Mouse (Mus musculus) stomach, embryonic 16.5 days (tissue): ENCODE data around the gene Cfap45. TPM values are rescaled to one million over a fixed set of nuclear protein-coding genes. Genes with fewer than 3 reads are reported as not detected.

Experiments used
- ATAC-seq: fragments of 200-750 bp; cut with Nextera tagmentation; 2 replicates; pipeline ENCODE4 v1.8.0; 2017; ENCODE audit warnings: moderate number of reproducible peaks, moderate TSS enrichment; ENCODE audit not compliant: insufficient read depth, low FRiP score
- H3K27ac ChIP-seq: fragments of 300-500 bp; sonication (generic); 2 replicates; pipeline ENCODE4 v1.5.1; 2014; ENCODE audit warnings: low read length
- H3K27me3 ChIP-seq: fragments of 300-500 bp; sonication (generic); 2 replicates; pipeline ENCODE4 v1.6.1; 2014; ENCODE audit warnings: low read length, control low read depth, mixed read lengths; ENCODE audit not compliant: control insufficient read depth, insufficient read depth
- H3K36me3 ChIP-seq: fragments of 300-500 bp; sonication (generic); 2 replicates; pipeline ENCODE4 v1.6.1; 2014; ENCODE audit warnings: low read length; ENCODE audit not compliant: control insufficient read depth, insufficient read depth
- H3K4me1 ChIP-seq: fragments of 300-500 bp; sonication (generic); 2 replicates; pipeline ENCODE4 v1.6.1; 2014; ENCODE audit warnings: low read length, control low read depth, mixed read lengths; ENCODE audit not compliant: control insufficient read depth, insufficient read depth
- H3K4me2 ChIP-seq: fragments of 300-500 bp; sonication (generic); 2 replicates; pipeline ENCODE4 v1.6.1; 2014; ENCODE audit warnings: low read depth, low read length, mixed read lengths
- H3K4me3 ChIP-seq: fragments of 300-500 bp; sonication (generic); replicated peaks from 2 replicates; pipeline ENCODE4 v1.5.1; 2014; ENCODE audit warnings: mild to moderate bottlenecking, low read length
- H3K9ac ChIP-seq: fragments of 300-500 bp; sonication (generic); 2 replicates; pipeline ENCODE4 v1.6.1; 2014; ENCODE audit warnings: low read length
- H3K9me3 ChIP-seq: fragments of 300-500 bp; sonication (generic); replicated peaks from 2 replicates; pipeline ENCODE4 v1.6.1; 2016; ENCODE audit warnings: low read length, control low read depth; ENCODE audit not compliant: control insufficient read depth
- WGBS: fragments of 180-500 bp; shearing (Covaris S2); extraction: QIAGEN DNeasy Blood & Tissue Kit; methylation state at CpG from one replicate; pipeline ENCODE4 v1.1.7; 2014; 5-methylcytosine and 5-hydroxymethylcytosine counted together
- polyA plus RNA-seq: library from polyadenylated mRNA; unstranded; fragments of >200 nt; fragmentation: Nextera tagmentation; extraction: Ambion mirVana; gene quantifications from 2 replicates; pipeline ENCODE4 v1.2.1, GENCODE M21; 2015

Gene Cfap45
- polyA plus RNA-seq, 1 experiment from 2014 or later = 2.6 TPM

DNA sequence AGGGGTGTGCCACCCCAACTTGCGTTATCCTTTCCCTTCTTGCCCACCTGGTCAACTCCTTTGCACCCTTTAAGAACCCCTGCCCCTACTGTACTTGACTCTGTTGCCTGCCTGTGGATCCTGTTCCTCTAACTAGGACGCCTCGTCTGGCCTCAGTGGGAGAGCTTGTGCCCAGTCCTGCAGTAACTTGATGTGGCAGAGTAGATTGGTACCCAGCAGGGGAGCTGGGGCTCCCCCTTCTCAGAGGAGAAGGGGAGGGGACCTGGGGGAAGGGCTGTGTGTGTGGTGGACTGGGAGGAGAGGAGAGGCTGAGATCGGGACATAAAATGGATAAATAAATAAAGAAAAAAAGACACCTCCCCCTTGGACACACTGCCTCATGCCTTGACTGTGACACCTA, 64.4 kb downstream of the Cfap45 start:
- H3K27me3 ChIP-seq = no peaks in the 10 kb centered on the region
- no peak overlapping the region for H3K9ac ChIP-seq
- no peak overlapping the region for H3K27ac ChIP-seq
- no peak for ATAC-seq
- H3K4me1 ChIP-seq = peaks cover 4% of the 10 kb centered on the region; the same call in 1 of the 2 replicates
- no peak overlapping the region for H3K4me3 ChIP-seq
- no peak overlapping the region for H3K4me2 ChIP-seq
- no peaks in the 10 kb centered on the region for H3K36me3 ChIP-seq
- 41% methylated on average over 4 of the region's 4 CpGs for WGBS
- H3K9me3 ChIP-seq = no peaks in the 10 kb centered on the region

DNA sequence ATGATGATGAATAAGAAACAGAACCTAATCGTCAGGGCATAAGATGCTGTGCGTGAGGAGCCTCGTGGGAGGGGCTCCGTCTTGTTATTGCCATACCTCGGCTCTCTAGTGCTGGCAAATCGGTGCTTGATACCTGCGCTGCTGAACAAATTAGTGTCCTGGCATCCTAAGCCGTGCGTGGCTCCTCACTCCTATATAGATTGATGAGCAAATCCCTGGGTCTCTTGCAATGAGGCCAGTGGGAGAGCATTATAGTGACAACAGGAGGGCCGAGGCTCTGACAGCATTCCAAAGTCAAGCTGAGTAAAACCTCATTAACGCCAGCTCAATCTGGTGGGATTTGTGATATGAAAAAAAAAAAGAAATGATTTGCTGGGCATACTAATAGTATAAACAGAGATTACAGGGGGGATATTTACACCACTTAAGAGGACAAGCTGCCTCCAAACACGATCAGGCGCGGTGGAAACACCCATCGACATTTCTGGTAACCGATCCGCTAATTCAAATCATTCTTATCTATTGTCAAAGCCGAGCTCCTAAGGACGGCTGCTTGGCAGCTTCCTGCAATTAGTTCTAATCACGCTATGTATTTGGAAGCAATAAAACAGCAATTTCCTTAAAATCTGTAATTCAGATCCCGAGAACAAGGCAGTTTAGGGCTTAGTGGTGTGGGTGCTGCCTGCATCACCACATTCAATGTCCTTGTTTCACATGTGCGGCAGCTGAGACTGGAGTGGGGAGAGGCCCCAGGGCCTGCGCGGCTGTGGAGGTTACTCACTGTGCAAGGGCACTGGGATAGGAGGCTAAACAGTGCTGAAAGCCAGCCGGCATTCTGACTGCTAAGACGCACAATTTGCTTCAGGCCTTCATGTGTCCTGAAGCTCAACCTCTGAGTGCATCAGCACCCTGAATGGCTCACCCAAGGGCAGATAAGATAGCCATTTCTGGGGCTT, 65.3 kb downstream of the Cfap45 start:
- Histone ChIP-seq H3K9me3 (no peaks in the 10 kb centered on the region), H3K27ac (no peak overlapping the region), H3K9ac (no peak overlapping the region), H3K27me3 (no peaks in the 10 kb centered on the region), H3K4me1 (peaks cover 4% of the 10 kb centered on the region; the same call in 1 of the 2 replicates), H3K4me3 (no peak overlapping the region), H3K4me2 (no peak overlapping the region), H3K36me3 (no peaks in the 10 kb centered on the region)
- 30% methylated on average over 26 of the region's 26 CpGs for WGBS
- no peak for ATAC-seq

DNA sequence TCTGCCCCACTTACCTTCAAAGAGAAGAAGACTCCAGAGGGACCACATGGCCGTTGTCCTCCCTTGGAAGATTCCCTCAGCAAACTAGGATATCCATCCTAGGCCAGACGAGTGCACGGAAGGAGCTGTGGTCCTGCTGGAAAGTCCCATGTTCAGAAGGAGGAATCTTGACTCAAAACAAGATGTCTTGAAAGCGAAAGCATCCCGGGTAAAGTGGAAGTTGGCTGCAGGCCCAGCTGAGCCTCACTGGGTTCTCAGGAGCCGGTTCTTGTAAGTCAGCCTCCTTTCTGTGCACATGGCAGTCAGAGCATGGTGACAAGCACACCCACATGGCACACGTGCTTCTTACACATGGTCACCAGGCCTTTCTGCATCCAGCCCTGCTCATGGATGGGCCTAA, 69.8 kb downstream of the Cfap45 start, which contains the start of gene Slamf8:
TSS of gene Slamf8 (minus strand) at position 184 of the 400 bp plus-strand sequence.
- 66% methylated on average over 7 of the region's 7 CpGs for WGBS

GRCm38 (mm10) chr1:172593321-172593720, 72.7 kb downstream of the Cfap45 start:
- Histone ChIP-seq H3K27me3 (no peaks in the 10 kb centered on the region), H3K4me3 (no peak overlapping the region), H3K4me2 (no peak overlapping the region), H3K9ac (no peak overlapping the region), H3K9me3 (no peaks in the 10 kb centered on the region), H3K4me1 (no peaks in the 10 kb centered on the region), H3K36me3 (no peaks in the 10 kb centered on the region), H3K27ac (no peak overlapping the region)
- ATAC-seq = no peak
- WGBS = 67% methylated on average over 3 of the region's 3 CpGs

More for the DNA sequence above, 69.8 kb downstream of the Cfap45 start, which contains the start of gene Slamf8:
- Histone ChIP-seq H3K27ac (no peak within 1 kb of the TSS), H3K36me3 (no peaks in the 10 kb centered on the region), H3K4me2 (no peak within 1 kb of the TSS), H3K9ac (no peak within 1 kb of the TSS), H3K27me3 (no peaks in the 10 kb centered on the region), H3K4me3 (no peak within 1 kb of the TSS), H3K9me3 (no peaks in the 10 kb centered on the region), H3K4me1 (peaks cover 1% of the 10 kb centered on the region; the same call in 1 of the 2 replicates)
- no peak for ATAC-seq

GRCm38 (mm10) chr1:172593956-172594355, 73.4 kb downstream of the Cfap45 start:
- Histone ChIP-seq H3K27ac (no peak overlapping the region), H3K9ac (no peak overlapping the region), H3K27me3 (no peaks in the 10 kb centered on the region), H3K9me3 (no peaks in the 10 kb centered on the region), H3K36me3 (no peaks in the 10 kb centered on the region), H3K4me1 (no peaks in the 10 kb centered on the region), H3K4me3 (no peak overlapping the region), H3K4me2 (no peak overlapping the region)
- 80% methylated on average over 2 of the region's 2 CpGs for WGBS
- ATAC-seq = no peak

DNA sequence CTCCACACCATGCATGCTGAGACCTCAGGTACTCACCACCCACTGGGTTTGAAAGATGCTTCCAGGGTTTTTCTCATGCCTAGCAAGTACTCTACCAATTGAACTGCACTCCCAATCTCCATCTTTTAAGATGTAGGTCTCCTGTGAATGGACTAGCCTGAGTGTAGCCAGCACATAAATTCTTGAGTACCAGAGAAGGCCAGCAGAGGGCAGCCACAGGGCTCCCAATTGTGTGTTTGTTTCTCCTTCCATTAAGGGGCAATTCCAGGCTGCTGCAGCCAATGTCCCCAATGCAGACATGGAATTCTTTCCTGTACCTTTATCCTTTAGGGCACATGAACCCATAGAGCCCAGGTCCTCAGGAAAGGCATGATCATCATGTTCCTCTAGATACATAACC, 73.9 kb downstream of the Cfap45 start:
- no peak overlapping the region for H3K4me3 ChIP-seq
- no peaks in the 10 kb centered on the region for H3K4me1 ChIP-seq
- no peaks in the 10 kb centered on the region for H3K27me3 ChIP-seq
- H3K9me3 ChIP-seq = no peaks in the 10 kb centered on the region
- no peak overlapping the region for H3K9ac ChIP-seq
- H3K36me3 ChIP-seq = no peaks in the 10 kb centered on the region
- ATAC-seq = no peak
- H3K27ac ChIP-seq = no peak overlapping the region
- H3K4me2 ChIP-seq = no peak overlapping the region

Other genes with a start within 250 kb of the Cfap45 start
- 5.7 and 7.5 TPM in 2 replicates for gene Atp1a2, start 222.7 kb upstream of the Cfap45 start, polyA plus RNA-seq
- 0.07 TPM in 1 of 2 replicates, not detected in the other for gene Kcnj9, start 191.5 kb upstream of the Cfap45 start, polyA plus RNA-seq
- 0.07 and 0.19 TPM in 2 replicates for gene Kcnj10, start 179.6 kb upstream of the Cfap45 start, polyA plus RNA-seq
- 6.1 and 6.4 TPM in 2 replicates for gene Pigm, start 144.3 kb upstream of the Cfap45 start, polyA plus RNA-seq
- 0.59 and 0.91 TPM in 2 replicates for gene Slamf9, start 45.4 kb upstream of the Cfap45 start, polyA plus RNA-seq
- gene Igsf9, start 39.0 kb upstream of the Cfap45 start, polyA plus RNA-seq = 51.6 and 55.3 TPM in 2 replicates
- gene Tagln2, start 20.8 kb upstream of the Cfap45 start, polyA plus RNA-seq = 377 and 446 TPM in 2 replicates
- 1.6 and 2.5 TPM in 2 replicates for gene Vsig8, start 35.1 kb downstream of the Cfap45 start, polyA plus RNA-seq
- gene Slamf8, start 69.8 kb downstream of the Cfap45 start, polyA plus RNA-seq = 0.39 and 0.45 TPM in 2 replicates
- gene Fcrl6, start 81.8 kb downstream of the Cfap45 start, polyA plus RNA-seq = not detected in 2 replicates
- 12.7 and 13.7 TPM in 2 replicates for gene Dusp23, start 112.2 kb downstream of the Cfap45 start, polyA plus RNA-seq
- 3.4 and 4.0 TPM in 2 replicates for gene Crp, start 177.3 kb downstream of the Cfap45 start, polyA plus RNA-seq